Mouse (Mus musculus): Measurements from ENCODE around the gene Bcl2l12.

Gene Bcl2l12

GRCm38 (mm10) chr7:44957183-44957835, 41.2 kb downstream of the Bcl2l12 start:
- DNase-seq: no peak

DNA sequence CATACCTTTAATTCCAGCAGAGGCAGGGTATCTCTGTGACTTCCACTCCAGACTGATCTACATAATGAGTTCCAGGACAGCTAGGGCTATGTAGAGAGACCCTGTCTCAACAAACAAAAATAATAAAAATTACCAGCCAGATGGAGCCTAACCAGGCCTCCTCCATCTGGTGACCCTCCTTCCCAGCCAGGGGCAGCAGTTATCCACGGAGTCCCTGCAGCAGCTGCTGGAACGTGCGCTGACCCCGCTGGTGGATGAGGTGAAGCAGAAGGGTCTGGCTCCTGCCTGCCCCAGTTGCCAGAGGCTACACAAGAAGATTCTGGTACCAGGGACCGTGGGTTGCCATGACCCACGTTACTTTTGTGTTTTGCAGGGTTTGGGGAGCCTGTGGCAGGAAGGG, 42.2 kb downstream of the Bcl2l12 start:
- no peak for DNase-seq

DNA sequence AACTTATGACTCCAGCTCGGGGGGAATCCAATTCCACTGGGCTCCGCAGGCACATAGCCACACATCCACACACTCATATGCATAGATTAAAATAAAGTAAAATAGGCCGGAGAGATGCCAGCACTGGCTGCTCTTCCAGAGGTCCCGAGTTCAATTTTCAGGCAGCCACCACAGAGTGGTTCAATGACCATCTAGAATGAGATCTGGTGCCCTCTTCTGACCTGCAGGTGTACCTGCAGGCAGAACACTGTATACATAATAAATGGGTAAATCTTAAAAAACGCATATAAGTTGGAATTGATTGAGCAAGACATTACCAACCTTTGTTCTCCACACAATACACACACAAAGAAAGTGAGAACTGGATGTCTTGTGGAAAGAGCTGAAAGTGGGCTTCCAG, 42.9 kb downstream of the Bcl2l12 start:
- no peak for DNase-seq

DNA sequence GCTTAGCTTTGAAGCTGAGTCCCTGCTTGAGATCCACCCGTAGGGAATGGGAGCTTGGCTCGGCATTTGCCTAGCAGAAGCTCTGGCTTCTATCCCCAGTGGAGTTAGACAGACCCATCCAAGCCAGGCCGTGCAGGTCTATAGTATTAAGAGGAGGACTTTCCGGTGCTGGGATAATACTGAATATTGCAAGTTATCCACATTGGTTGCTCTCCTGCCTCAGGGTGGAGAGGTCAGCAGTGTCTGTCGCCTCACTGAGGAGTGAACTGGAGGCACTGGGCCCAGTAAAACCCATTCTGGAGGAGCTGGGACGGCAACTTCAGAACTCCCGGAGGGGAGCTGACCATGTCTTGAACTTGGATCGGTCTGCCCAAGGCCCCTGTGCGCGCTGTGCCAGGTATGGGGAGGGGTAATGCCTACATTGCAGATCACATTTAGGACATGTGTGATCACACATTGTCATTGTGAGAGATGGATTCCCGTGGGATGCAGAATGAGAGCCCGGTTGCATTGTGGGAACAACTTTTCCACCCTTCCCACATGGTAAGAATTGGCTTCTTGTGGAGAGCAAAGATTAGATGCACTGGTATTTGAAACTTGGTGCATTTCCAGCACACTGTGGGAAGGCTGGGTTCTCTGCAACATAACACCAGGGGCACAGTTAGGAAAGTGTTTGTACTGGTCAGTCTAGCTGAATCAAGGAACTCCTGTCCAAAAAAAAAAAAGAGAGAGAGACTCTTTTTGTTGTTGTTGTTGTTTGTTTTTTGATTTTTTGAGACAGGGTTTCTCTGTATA, 44.2 kb downstream of the Bcl2l12 start:
- no peak for DNase-seq

GRCm38 (mm10) chr7:44953561-44953960, 45.0 kb downstream of the Bcl2l12 start:
- no peak for DNase-seq

DNA sequence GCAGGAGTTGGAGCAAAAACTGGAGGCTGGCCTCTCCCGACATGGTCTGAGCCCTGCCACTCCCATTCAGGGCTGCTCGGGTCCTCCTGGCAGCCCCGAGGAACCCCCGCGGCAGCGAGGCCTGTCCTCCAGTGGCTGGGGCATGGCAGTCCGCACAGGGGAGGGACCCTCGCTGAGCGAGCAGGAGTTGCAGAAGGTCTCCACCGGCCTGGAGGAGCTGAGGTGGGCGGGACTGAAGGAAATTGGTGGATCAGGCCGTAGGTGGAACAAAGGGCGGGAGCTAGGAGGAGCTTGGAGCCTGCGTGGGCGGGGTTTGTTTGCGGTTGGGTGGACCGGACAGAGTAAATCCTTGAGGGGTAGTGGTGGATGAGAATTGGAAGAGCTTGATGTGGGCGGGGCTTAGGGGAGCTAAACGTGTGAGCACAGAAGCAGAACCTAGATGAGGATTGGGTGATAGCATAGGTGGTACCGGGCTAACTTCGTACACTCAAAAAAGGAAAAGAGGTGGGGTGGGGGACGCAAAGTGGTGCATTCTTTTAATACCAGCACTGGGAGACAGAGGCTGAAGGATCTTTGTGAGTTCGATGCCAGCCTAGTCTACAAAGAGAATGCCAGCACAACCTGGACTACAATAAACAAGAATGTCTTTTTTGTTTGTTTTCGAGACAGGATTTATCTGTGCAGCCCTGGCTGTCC, 45.8 kb downstream of the Bcl2l12 start:
- DNase-seq: peak; percentile 69 to 74

DNA sequence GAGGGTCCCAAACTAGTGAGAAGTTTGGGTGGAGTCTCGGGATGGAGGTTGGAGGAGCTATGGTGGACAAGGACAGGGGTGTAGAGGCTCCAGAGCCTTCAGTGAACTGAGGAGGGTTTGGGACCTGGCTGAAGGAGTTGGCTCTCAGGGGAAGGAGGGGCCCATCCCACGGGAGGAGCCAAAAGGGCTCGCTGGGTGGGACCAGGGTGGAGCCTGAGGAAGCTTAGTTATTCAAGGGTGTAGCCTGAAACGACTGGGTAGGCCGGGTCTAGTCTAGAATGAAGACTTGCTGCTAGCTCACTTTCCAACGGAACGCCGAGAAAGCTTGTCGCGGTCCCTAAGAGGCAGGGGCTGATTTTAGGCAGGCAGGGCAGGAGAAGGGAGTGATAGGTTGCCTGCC, 46.6 kb downstream of the Bcl2l12 start:
- peak in 1 of 2 experiments; percentile 32 for DNase-seq

DNA sequence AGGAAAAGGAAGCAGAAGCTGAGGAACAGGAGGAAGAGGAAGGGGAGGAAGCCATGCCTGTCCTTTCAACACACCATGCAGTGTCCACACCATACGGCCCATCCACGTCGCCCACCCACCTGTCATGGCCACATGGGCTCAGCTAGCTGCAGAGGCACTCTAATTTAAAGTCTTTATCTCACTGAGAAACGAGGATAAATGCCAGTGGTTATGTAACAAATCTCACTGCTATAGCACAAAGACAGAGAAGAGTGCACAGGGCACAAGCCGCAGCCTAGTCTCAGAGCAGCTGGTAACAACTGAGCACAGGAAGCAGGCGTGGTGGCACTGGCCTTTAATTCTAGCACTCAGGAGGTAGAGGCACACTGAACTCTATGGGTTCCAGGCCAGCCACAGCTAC, 48.6 kb downstream of the Bcl2l12 start:
- no peak for DNase-seq

- no peak for DNase-seq
Observed at GRCm38 (mm10) chr7:44942904-44943303, 55.6 kb downstream of the Bcl2l12 start, which contains the start of gene Tsks. Tsks (plus strand) TSS chr7:44943204.

All from spleen, adult 18-20 months (tissue).